ENCODE assay signal across 8 mouse cellular contexts in genomic region chr10:34297299-34297979, GRCm38 (mm10). TPM values are rescaled to one million over a fixed set of nuclear protein-coding genes. Genes with fewer than 3 reads are reported as not detected.
A peak's percentile ranks its signal among the peaks of the same experiment; 100 is the strongest.
DNase-seq lines count a peak whose midpoint lies in the region; ATAC-seq lines count a peak whose summit lies in the region.

Gene Tspyl4 (plus strand): TSS chr10:34297442.

- WGBS in embryonic facial prominence, embryonic 10.5 days: under 1% methylated on average over 38 of the region's 38 CpGs
- WGBS in intestine, embryonic 16.5 days: under 1% methylated on average over 38 of the region's 38 CpGs

- H3K36me3 ChIP-seq in embryonic facial prominence, embryonic 10.5 days (replicated peaks): no peaks in the 10 kb centered on the region; the same call in 1 of the 2 replicates
- no peaks in the 10 kb centered on the region for H3K36me3 ChIP-seq in intestine, embryonic 16.5 days (ENCODE audit: control insufficient read depth, insufficient read depth, low read length)

- DNase-seq in adrenal gland, postnatal 14 days: peak; percentile 95
- DNase-seq in embryonic facial prominence, embryonic 10.5 days (ENCODE audit: low spot score): peak; percentile 94
- peak; percentile 54 to 86 for DNase-seq in gastrocnemius, postnatal 4 days (ENCODE audit: low spot score in 2 of 2)
- DNase-seq in left cerebral cortex, postnatal 25 days (ENCODE audit: low spot score in 2 of 2): peak; percentile 94 to 98
- DNase-seq in mesoderm, embryonic 11.5 days (ENCODE audit: low read depth, low spot score): peak; percentile 96
- DNase-seq in right cerebral cortex, postnatal 25 days: peak; percentile 93
- peak; percentile 77 to 88 for DNase-seq in urinary bladder, postnatal 36 days (ENCODE audit: low spot score in 2 of 2)

- peak within 1 kb of the TSS; percentile 84 for H3K4me2 ChIP-seq in intestine, embryonic 16.5 days (ENCODE audit: low read depth, low read length)

- H3K9me3 ChIP-seq in embryonic facial prominence, embryonic 10.5 days: no peaks in the 10 kb centered on the region
- no peaks in the 10 kb centered on the region for H3K9me3 ChIP-seq in intestine, embryonic 16.5 days (ENCODE audit: control insufficient read depth, low read length)

- peaks cover 40% of the 10 kb centered on the region for H3K4me1 ChIP-seq in embryonic facial prominence, embryonic 10.5 days
- H3K4me1 ChIP-seq in intestine, embryonic 16.5 days (ENCODE audit: control insufficient read depth, insufficient read depth, low read length): peaks cover 16% of the 10 kb centered on the region

- no peaks in the 10 kb centered on the region for H3K27me3 ChIP-seq in embryonic facial prominence, embryonic 10.5 days (replicated peaks; ENCODE audit: low read depth, poor library complexity, severe bottlenecking)
- H3K27me3 ChIP-seq in intestine, embryonic 16.5 days (replicated peaks; ENCODE audit: control insufficient read depth, insufficient read depth, low read length): no peaks in the 10 kb centered on the region

- peak; percentile 99 for ATAC-seq in intestine, embryonic 16.5 days

- peak within 1 kb of the TSS; percentile 86 for H3K27ac ChIP-seq in embryonic facial prominence, embryonic 10.5 days (replicated peaks)
- H3K27ac ChIP-seq in intestine, embryonic 16.5 days (ENCODE audit: low read length): peak within 1 kb of the TSS; percentile 64

- intact Hi-C loops in left cerebral cortex, postnatal 25 days (cut with DNase I): loop anchor here (2.0 to 5.0 kb wide), 2 partner anchors 15 to 280 kb away; partner anchors contain the start of genes Rwdd1 and Tspyl1

- peak within 1 kb of the TSS; percentile 66 for H3K9ac ChIP-seq in intestine, embryonic 16.5 days (ENCODE audit: low read depth, low read length)

- peak within 1 kb of the TSS; percentile 81 for H3K4me3 ChIP-seq in embryonic facial prominence, embryonic 10.5 days
- H3K4me3 ChIP-seq in intestine, embryonic 16.5 days (ENCODE audit: low read length): peak within 1 kb of the TSS; percentile 77

RNA-seq across cellular contexts. Expression of gene Tspyl4, which starts in this region (rescaled TPM):
- total RNA-seq in adrenal gland, postnatal 14 days (2021): 12.5 and 16.1 TPM in 2 replicates
- 37.3 and 37.9 TPM in 2 replicates for polyA plus RNA-seq in embryonic facial prominence, embryonic 10.5 days (2016; fragmentation: Nextera tagmentation; extraction: Ambion mirVana)
- total RNA-seq in gastrocnemius, postnatal 4 days (2021): 1 to 10 TPM; 2.3 to 2.8 TPM
- polyA plus RNA-seq in intestine, embryonic 16.5 days (2015; fragmentation: Nextera tagmentation; extraction: Ambion mirVana): 12.8 and 13.6 TPM in 2 replicates
- 100 to 1,000 TPM; 369 to 379 TPM for total RNA-seq in left cerebral cortex, postnatal 25 days (2021)

Comparison
In these comparisons a context has a peak if more than half of its experiments do, and no peak if none do; other contexts are left out.
1. Peak in every context shown above with its lines: DNase-seq, ATAC-seq, H3K4me3 ChIP-seq and H3K27ac ChIP-seq.
2. RNA of gene Tspyl4 (total RNA-seq): 369 to 379 TPM in left cerebral cortex, postnatal 25 days; 12.5 to 16.1 TPM in adrenal gland, postnatal 14 days and 2.3 to 2.8 TPM in gastrocnemius, postnatal 4 days; every median in the first group is over 10 times any median in the second.